Mouse (Mus musculus): ENCODE data around the gene Cwc22.

DNA sequence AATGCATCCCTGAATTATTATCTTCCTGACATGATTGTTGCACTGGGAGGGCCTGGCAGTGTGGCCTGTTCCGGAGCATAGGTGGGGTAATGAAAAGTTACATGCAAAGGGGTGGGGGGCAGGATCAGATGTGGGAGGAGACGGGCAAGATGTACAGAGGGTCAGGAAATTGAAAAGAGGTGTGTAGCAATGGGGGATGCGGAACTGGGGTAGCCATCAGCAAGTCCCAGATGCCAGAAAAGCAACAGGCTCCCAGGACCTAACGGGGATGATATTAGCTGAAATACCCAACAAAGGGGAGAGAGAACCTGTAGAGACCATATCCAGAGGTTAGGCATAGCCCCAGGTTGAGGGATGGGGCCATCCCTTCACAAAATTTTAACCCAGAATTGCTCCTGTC, 34.0 kb downstream of the Cwc22 start:
- TF ChIP-seq CTCF (conservative IDR thresholded peaks at IDR 0.05; ENCODE audit: insufficient read depth, insufficient read length, low read depth, low read length) (no peak), POLR2A (IDR thresholded peaks at IDR 0.05; ENCODE audit: low read depth, low read length) (no peak)
